Mouse (Mus musculus): Measurements from ENCODE around the gene Ctu1.
"Not testable (repeated sequence)": the region's sequence is repeated elsewhere in the genome, so short reads cannot be mapped to it uniquely, and the experiment has no call there.

Ctu1 gene

GRCm38 (mm10) chr7:43671809-43672580 lies at the start of gene Ctu1:
Gene Ctu1 (plus strand): TSS chr7:43672016.
- DNase-seq (ENCODE audit: low spot score in 2 of 2) = peak; percentile 77 to 85

GRCm38 (mm10) chr7:43622927-43623326 lies 48.9 kb upstream of the Ctu1 start:
- no peak for DNase-seq (ENCODE audit: low spot score in 2 of 2)

GRCm38 (mm10) chr7:43623819-43624218 lies 48.0 kb upstream of the Ctu1 start:
- DNase-seq (ENCODE audit: low spot score in 2 of 2) = no peak

- DNase-seq (ENCODE audit: low spot score in 2 of 2) = no peak
Measured at GRCm38 (mm10) chr7:43625065-43625464, 46.8 kb upstream of the Ctu1 start.

- no peak for DNase-seq (ENCODE audit: low spot score in 2 of 2)
Measured at GRCm38 (mm10) chr7:43625794-43626422, 45.9 kb upstream of the Ctu1 start.

GRCm38 (mm10) chr7:43633940-43634339 lies 37.9 kb upstream of the Ctu1 start:
- no peak for DNase-seq (ENCODE audit: low spot score in 2 of 2)

GRCm38 (mm10) chr7:43634500-43634899 lies 37.3 kb upstream of the Ctu1 start, which contains the start of gene Ceacam18:
Gene Ceacam18 (plus strand): TSS chr7:43634707.
- DNase-seq (ENCODE audit: low spot score in 2 of 2) = no peak

- no peak for DNase-seq (ENCODE audit: low spot score in 2 of 2)
Measured at GRCm38 (mm10) chr7:43636194-43636593, 35.6 kb upstream of the Ctu1 start.

- DNase-seq (ENCODE audit: low spot score in 2 of 2) = no peak
Measured at GRCm38 (mm10) chr7:43637118-43637517, 34.7 kb upstream of the Ctu1 start.

GRCm38 (mm10) chr7:43642587-43642986 lies 29.2 kb upstream of the Ctu1 start:
- DNase-seq (ENCODE audit: low spot score in 2 of 2) = no peak

- DNase-seq (ENCODE audit: low spot score in 2 of 2) = no peak
Measured at GRCm38 (mm10) chr7:43643046-43643652, 28.7 kb upstream of the Ctu1 start.

GRCm38 (mm10) chr7:43652683-43653082 lies 19.1 kb upstream of the Ctu1 start:
- no peak for DNase-seq (ENCODE audit: low spot score in 2 of 2)

GRCm38 (mm10) chr7:43654519-43654918 lies 17.3 kb upstream of the Ctu1 start:
- no peak for DNase-seq (ENCODE audit: low spot score in 2 of 2)

- no peak for DNase-seq (ENCODE audit: low spot score in 2 of 2)
Measured at GRCm38 (mm10) chr7:43656232-43656631, 15.6 kb upstream of the Ctu1 start.

GRCm38 (mm10) chr7:43660002-43660401 lies 11.8 kb upstream of the Ctu1 start, which contains the start of gene Siglece:
Gene Siglece (minus strand): TSS chr7:43660161.
- DNase-seq (ENCODE audit: low spot score in 2 of 2) = no peak

GRCm38 (mm10) chr7:43662804-43663203 lies 9.0 kb upstream of the Ctu1 start:
- no peak for DNase-seq (ENCODE audit: low spot score in 2 of 2)

- DNase-seq (ENCODE audit: low spot score in 2 of 2) = not testable (repeated sequence)
Measured at GRCm38 (mm10) chr7:43667221-43667620, 4.6 kb upstream of the Ctu1 start.

GRCm38 (mm10) chr7:43668582-43668981 lies 3.2 kb upstream of the Ctu1 start:
- peak in 1 of 2 experiments; percentile 39 for DNase-seq (ENCODE audit: low spot score in 2 of 2)

- no peak for DNase-seq (ENCODE audit: low spot score in 2 of 2)
Measured at GRCm38 (mm10) chr7:43671064-43671808, 580 bp upstream of the Ctu1 start.

- DNase-seq (ENCODE audit: low spot score in 2 of 2) = no peak
Measured at GRCm38 (mm10) chr7:43672581-43673260, 905 bp downstream of the Ctu1 start.

GRCm38 (mm10) chr7:43675091-43675490 lies 3.3 kb downstream of the Ctu1 start:
- peak in 1 of 2 experiments; percentile 60 for DNase-seq (ENCODE audit: low spot score in 2 of 2)
